Mouse (Mus musculus): ENCODE measurements at regions not wholly inside any gene's neighbourhood (a gene's known extent, or its start where the extent isn't known, plus 50 kb on each side); places are given as distances from the start of the nearest gene placed in this dataset.
"Not testable (repeated sequence)": the region's sequence is repeated elsewhere in the genome, so short reads cannot be mapped to it uniquely, and the experiment has no call there.

DNA sequence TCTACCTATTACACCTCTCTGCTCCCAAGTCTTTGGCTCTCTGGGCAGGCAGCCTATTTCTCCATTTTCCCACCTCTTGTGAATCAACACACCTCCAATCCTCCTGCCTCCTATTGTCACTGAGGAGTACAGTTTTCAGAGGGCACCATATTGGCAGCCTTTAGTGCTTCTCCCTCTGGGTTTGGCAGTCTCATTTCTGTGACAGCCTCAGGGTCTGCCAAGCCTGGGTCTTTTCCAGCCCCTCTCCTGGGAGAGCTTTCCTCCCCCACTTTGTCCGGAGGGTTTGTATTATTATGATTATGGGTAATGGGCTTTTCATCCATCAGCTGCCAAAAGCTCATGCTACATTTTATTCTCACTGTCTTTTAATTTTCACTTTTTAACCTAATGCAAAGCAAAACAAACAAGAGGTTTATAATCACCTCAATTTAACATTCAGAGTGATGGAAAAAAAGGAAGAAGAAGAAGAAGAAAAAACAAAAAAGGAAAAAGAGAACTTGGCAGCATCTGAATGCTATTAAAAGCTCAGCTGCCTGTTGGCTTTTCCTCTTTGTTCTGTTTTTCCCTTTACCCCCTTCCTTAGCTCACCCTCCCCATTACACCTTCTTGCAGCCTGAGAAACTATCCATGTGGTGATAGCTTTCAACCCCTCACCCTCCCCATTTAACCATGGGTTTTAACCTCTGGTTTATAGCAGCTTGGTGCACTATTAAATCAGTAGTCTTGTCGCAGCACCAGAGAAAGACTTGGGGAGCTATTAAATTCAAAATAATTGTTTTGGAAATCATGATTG lies 790.5 kb upstream of the Cdh8 start:
- intact Hi-C loops (cut with DNase I) = no loop called here
- DNase-seq (ENCODE audit: low spot score in 2 of 2) = no peak

DNA sequence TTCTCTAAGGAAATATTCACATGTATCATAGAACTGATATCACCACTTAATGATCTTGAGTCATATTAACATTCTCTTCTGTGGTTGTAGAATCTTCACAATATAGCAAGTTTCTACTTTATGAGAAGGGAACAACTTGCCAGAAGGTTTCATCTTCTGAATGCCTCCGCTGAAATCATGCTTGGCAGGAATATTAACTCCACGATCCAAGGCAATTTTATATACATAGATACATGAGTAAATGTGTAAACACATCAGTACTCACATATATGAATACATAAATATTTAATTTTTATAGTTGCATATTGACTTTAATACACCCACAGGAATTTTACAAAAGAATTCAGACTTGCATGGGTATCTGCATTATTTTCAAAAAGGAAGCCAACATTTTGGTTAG lies 777.0 kb upstream of the Cdh8 start:
- no peak for DNase-seq (ENCODE audit: low spot score in 2 of 2)
- intact Hi-C loops (cut with DNase I) = no loop called here

DNA sequence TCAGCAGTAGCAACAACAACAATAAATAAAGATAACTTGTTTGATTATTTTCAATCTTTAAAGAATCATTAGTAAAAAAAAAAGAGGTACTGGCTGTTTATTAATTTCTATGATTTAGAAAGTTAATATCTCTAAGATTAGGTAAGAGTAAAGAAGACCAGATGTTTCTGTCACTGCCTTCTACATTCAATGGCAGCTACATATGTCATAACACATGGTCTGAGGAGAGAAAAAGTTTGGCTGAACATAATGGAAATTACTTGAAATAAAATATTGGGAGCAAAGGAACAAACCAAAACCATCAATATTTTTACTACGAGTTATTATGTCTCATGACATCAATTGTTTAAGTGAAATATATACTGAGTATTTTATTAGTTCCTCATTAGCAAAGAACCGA lies 774.4 kb upstream of the Cdh8 start:
- DNase-seq (ENCODE audit: low spot score in 2 of 2) = no peak

DNA sequence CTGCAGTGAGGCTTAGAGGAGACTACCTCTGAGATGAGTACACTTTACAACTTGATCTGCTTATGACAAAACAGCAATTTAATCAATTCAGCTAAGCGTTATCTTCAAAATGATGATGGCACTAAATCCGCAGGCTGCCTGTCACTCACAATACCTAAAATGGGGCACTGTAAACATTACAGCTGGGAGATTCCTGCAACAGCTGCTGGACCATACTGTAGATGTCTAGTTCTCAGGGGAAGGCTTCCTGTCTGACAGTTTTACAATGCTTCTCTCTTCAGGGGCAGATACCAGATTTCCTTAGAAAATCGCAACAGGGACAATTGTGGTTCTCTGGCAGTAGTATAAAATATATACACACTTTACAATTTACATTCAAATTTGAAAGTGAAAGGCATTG lies 771.7 kb upstream of the Cdh8 start:
- intact Hi-C loops (cut with DNase I) = no loop called here
- DNase-seq (ENCODE audit: low spot score in 2 of 2) = no peak

More for the DNA sequence above, 774.4 kb upstream of the Cdh8 start:
- intact Hi-C loops (cut with DNase I) = no loop called here

DNA sequence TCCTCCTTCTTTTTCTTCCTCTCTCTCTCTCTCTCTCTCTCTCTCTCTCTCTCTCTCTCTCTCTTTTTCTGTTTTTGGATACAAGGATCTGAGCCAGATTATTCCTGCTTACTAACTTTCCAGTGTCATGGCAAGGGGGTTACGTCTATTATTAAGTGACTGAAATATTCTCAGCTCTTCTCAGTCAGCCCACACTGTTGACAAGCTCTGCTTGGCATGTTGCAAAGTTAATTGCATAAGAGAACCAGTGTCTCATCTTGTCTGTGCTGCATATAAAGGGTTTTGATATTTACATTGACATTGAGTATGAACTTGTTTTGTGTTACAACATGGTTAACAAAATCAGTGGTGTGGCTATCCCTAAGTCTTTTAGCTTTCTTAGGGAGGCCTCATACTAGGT lies 760.2 kb upstream of the Cdh8 start:
- intact Hi-C loops (cut with DNase I) = no loop called here

GRCm38 (mm10) chr8:100145411-100145810 lies 729.1 kb upstream of the Cdh8 start:
- peak in 1 of 2 experiments; percentile 1 for DNase-seq (ENCODE audit: low spot score in 2 of 2)
- intact Hi-C loops (cut with DNase I) = no loop called here

More for the DNA sequence above, 760.2 kb upstream of the Cdh8 start:
- no peak for DNase-seq (ENCODE audit: low spot score in 2 of 2)

DNA sequence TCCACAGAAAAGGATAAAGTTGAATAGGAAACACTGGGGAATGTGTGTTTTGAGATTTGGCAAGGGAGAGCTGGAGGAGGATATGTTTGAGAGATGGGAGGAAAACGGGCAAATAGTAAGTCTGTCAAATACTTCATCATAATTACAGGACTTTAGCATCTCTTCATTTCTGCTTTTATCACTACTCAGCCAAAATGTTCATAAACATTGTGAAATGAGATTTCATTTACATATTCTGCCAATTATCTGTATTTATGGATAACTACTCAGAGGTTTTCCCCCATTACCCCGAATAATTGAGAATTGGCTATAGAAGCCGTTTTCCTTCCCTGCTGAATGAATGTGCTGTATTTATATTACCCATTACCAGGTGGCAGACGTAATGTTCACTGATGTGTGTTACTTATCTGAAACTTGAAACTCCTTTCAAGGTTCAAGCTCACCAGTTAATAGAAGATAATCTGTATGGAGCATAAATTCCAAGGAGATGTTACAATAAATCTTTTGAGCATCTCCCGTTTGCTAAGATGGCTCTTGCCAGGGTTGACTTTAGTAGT lies 727.9 kb upstream of the Cdh8 start:
- no peak for DNase-seq (ENCODE audit: low spot score in 2 of 2)
- intact Hi-C loops (cut with DNase I) = no loop called here

DNA sequence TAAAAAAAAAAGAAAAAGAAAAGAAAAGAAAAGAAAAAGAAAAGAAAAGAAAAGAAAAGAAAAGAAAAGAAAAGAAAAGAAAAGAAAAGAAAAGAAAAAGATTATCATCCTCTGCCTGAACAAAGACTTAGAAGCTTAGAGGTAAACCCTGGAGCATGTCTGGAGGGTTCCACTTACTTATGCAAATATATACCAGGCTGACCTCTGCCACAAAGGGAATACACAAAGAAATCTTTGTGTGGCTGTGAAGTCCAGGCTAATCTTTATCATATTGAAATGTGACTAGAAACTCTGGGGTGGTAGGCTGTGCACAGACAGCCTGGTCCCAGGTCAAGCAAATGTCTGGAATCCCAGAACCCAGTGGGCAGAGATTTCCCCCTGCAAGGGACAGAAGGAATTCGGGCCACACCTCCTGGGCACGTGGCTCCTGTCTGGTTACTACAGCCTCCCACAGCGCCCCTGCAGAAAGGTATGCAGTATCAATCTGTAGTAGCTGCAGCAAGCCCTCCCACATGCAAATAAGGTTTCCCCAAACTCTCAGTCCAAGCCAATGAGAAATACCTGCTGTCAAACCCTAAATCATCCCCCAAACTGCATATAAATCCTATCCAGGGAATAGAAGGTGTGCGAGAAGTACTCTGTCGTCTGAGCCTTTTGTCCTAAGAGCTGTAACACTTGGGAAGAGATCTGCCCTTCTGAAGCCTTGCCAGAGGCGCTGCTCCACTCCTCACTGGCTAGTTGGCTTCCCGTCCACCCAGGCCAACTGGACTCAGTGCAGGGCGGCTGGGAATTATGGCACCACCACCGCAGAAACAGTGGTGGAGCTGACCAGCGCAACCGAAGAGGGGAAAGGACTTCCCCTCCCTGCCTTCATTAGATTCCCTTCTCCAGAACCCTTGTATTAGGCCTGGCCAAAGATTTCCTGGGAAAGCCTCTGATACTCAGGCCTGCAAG lies 688.4 kb upstream of the Cdh8 start:
- no peak for DNase-seq (ENCODE audit: low spot score in 2 of 2)
- intact Hi-C loops (cut with DNase I) = no loop called here

DNA sequence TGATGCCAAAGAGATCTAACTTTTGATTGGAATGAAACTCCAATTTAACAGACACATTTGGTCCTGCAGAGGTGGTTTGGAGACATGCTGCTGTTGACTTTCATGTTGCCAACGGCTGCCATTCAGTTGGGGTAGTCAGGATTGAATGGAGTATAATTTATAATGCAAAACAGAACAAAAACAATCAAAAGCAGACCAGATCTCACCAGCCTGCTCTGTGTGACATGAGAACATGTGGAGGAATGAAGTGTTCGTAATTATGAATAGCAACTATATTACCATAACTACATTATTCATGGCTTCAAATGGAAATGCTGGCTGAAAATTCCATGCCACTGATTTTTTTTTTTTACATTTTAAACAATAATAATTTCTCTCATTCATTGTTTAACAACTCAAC lies 685.7 kb upstream of the Cdh8 start:
- intact Hi-C loops (cut with DNase I) = no loop called here
- no peak for DNase-seq (ENCODE audit: low spot score in 2 of 2)

DNA sequence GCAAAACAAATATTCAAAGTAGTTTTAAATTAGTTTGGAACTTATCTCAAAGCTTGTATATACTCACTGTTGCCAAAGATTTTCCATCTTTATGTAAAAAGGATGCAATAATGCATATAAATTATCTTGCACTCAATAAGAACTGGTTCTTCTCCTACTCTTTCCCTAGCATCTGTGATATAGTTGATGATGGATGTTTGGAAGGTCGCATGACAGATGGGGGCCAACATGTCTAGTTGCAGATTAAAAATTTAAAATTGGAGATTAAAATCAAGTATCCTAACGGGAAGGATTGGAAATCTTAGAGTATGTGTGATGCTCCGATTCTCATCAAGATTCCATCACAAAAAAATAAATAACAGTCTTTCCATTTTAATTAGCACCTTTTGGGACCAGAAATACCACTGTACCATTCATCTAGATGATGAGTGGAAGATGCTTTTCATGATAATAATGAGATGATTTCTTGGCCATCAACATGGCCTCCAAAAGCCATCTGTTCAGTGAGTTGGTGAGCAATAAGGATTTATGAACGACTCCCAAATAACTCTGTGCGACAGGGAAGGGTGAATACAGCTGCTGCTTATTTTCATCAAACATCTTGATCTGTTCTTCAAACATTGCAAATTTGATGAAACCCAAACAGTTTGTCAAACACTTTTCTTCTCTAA lies 655.9 kb upstream of the Cdh8 start:
- intact Hi-C loops (cut with DNase I) = no loop called here
- no peak for DNase-seq (ENCODE audit: low spot score in 2 of 2)

- intact Hi-C loops (cut with DNase I) = no loop called here
- DNase-seq (ENCODE audit: low spot score in 2 of 2) = no peak
These were observed 653.5 kb upstream of the Cdh8 start for GRCm38 (mm10) chr8:100069761-100070160.

DNA sequence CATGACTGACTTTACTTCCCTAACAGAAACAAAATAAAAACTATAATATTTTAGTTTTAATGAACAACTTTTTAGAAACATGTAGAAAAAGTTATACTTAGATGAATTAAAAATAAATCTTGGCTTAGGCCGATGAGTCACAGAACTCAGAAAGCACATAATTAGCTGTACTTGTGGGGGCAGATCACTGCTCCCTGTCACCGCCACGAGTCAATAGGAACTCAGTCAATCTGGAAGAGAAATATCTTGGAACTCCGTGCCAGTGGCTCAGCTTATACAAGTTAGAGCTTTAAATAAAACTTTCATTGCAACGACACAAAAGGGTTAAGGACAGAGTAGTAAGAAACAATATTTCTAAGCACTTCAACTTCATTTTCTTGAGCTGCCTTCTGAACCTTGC lies 622.7 kb upstream of the Cdh8 start:
- intact Hi-C loops (cut with DNase I) = no loop called here
- DNase-seq (ENCODE audit: low spot score in 2 of 2) = peak; percentile 50 to 58

DNA sequence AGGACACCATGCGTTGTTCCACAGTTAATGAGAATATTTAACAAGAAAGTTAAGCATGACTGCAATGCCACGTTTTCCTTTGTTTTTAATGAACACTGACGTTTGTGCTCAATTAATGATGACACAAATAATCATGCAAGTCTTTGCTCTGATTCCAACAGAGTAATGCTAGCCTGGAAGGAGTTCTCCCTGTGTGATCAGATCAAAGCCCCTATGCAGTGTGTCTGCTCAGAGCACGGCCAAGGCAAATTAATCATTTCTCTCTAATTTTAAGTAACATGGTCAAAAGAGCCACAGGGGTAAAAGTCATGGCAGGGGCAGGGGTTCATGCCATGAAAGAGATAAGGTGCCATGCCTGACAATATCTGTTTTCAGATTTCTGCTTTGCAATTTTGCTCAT lies 618.2 kb upstream of the Cdh8 start:
- no peak for DNase-seq (ENCODE audit: low spot score in 2 of 2)
- intact Hi-C loops (cut with DNase I) = no loop called here

- intact Hi-C loops (cut with DNase I); DNase-seq (ENCODE audit: low spot score in 2 of 2): not testable (repeated sequence)
These were observed 614.1 kb upstream of the Cdh8 start for GRCm38 (mm10) chr8:100030358-100030757.

DNA sequence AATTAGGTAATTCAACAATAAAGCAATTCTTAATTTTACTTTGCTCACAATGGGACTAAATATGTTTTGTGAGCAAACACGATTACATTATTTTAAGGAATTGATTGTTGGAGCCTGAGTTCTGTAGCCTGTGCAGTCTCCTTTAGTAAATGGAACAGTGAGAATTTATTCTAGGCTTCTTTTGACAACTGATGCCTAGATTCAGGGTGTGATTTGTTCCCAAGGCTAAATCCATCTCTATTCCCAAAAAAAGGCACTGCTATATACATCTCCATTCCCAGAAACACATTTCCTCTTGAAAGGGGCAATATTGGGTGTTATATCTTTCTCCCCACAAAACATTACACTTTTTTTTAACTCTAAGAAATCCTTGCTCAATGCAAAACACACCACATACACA lies 599.4 kb upstream of the Cdh8 start:
- intact Hi-C loops (cut with DNase I) = no loop called here

GRCm38 (mm10) chr8:99999554-99999953 lies 583.3 kb upstream of the Cdh8 start:
- DNase-seq (ENCODE audit: low spot score in 2 of 2) = no peak
- intact Hi-C loops (cut with DNase I) = no loop called here

More for the DNA sequence above, 599.4 kb upstream of the Cdh8 start:
- no peak for DNase-seq (ENCODE audit: low spot score in 2 of 2)

DNA sequence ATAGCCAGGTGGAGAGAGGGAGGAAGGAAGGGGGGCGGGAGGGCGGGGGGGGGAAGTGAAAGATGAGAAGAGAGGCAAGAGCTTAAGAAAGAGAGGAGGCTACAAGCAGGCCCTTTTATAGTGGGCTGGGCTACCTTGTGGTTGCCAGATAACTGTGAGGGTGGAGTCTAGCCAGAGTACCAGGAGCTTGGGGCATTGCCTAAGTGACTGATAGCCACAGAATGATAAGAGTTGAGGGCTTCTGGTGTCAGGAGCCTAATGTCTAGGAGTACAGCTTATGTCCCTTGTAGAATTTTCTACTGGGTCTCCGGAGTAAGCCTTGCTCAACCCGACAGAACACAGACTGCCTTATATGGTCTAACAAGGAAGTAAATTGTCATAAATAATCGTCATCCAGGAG lies 567.4 kb upstream of the Cdh8 start:
- no peak for DNase-seq (ENCODE audit: low spot score in 2 of 2)
- intact Hi-C loops (cut with DNase I) = no loop called here

GRCm38 (mm10) chr8:99954697-99955096 lies 538.4 kb upstream of the Cdh8 start:
- no peak for DNase-seq (ENCODE audit: low spot score in 2 of 2)
- intact Hi-C loops (cut with DNase I) = no loop called here

DNA sequence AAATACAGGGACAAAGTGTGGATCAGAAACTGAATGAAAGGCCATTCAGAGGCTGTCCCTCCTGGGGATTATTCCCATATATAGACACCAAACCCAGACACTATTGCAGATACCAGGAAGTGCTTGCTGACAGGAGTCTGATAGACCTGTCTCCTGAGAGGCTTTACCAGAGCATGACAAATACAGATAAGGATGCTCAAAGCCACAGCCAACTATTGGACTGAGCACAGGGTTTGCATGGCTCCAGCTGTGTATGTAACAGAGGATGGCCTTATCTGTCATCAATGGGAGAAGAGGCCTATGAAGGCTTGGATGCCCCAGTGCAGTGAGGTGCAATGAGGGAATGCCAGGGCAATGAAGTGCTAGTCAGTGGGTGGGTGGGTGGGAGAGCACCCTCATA lies 537.6 kb upstream of the Cdh8 start:
- intact Hi-C loops (cut with DNase I) = no loop called here
- no peak for DNase-seq (ENCODE audit: low spot score in 2 of 2)

- intact Hi-C loops (cut with DNase I) = no loop called here
- no peak for DNase-seq (ENCODE audit: low spot score in 2 of 2)
These were observed 516.9 kb upstream of the Cdh8 start for GRCm38 (mm10) chr8:99933159-99933558.

Data from left cerebral cortex, postnatal 14 days (tissue).